14 mouse cellular contexts compared by ENCODE assay signal in genomic region chr6:122605483-122605882, GRCm38 (mm10). TPM values are rescaled to one million over a fixed set of nuclear protein-coding genes. Genes with fewer than 3 reads are reported as not detected.
DNase-seq lines count a peak whose midpoint lies in the region; ATAC-seq and TF ChIP-seq lines count a peak whose summit lies in the region.
"Had no signal": no experiment of that assay in that cellular context is flagged by ENCODE, and none has a peak within 500 bp of the region (broad histone marks: within the 10 kb centered on the region; RNA-seq: fewer than 3 reads in every experiment).

No protein-coding gene starts in this region.

- no peak overlapping the region for H3K4me3 ChIP-seq in intestine, postnatal 0 days (ENCODE audit: low read depth, low read length)
- no peak overlapping the region for H3K4me3 ChIP-seq in intestine, embryonic 15.5 days (replicated peaks)
- H3K4me3 ChIP-seq in liver, postnatal 0 days (ENCODE audit: low read depth, low read length): no peak overlapping the region
- H3K4me3 ChIP-seq: hindbrain, embryonic 13.5 days; limb, embryonic 13.5 days; midbrain, embryonic 12.5 days had no signal

- no peak overlapping the region for H3K9ac ChIP-seq in intestine, postnatal 0 days (ENCODE audit: low read depth, low read length)
- H3K9ac ChIP-seq in intestine, embryonic 15.5 days: no peak overlapping the region
- no peak overlapping the region for H3K9ac ChIP-seq in liver, postnatal 0 days (replicated peaks)
- H3K9ac ChIP-seq: hindbrain, embryonic 13.5 days; limb, embryonic 13.5 days; midbrain, embryonic 12.5 days had no signal

- peak; percentile 55 for TF ChIP-seq CTCF in intestine, postnatal 0 days (IDR thresholded peaks at IDR 0.05; ENCODE audit: low read depth)
- peak; percentile 55 for TF ChIP-seq CTCF in liver, postnatal 0 days (IDR thresholded peaks at IDR 0.05; ENCODE audit: low read depth)

- H3K9me3 ChIP-seq in intestine, postnatal 0 days (ENCODE audit: control insufficient read depth): no peaks in the 10 kb centered on the region
- H3K9me3 ChIP-seq in intestine, embryonic 15.5 days: no peaks in the 10 kb centered on the region
- no peaks in the 10 kb centered on the region for H3K9me3 ChIP-seq in liver, postnatal 0 days (ENCODE audit: low read length)
- H3K9me3 ChIP-seq: hindbrain, embryonic 13.5 days; limb, embryonic 13.5 days; midbrain, embryonic 12.5 days had no signal

- TF ChIP-seq EP300 in liver, postnatal 0 days (IDR thresholded peaks at IDR 0.05; ENCODE audit: low read depth): no peak

- no peak overlapping the region for H3K4me2 ChIP-seq in intestine, postnatal 0 days (replicated peaks; ENCODE audit: low read depth)
- H3K4me2 ChIP-seq in intestine, embryonic 15.5 days (replicated peaks): no peak overlapping the region
- no peak overlapping the region for H3K4me2 ChIP-seq in liver, postnatal 0 days (ENCODE audit: low read depth, low read length)
- H3K4me2 ChIP-seq: hindbrain, embryonic 13.5 days; limb, embryonic 13.5 days; midbrain, embryonic 12.5 days had no signal

- H3K27ac ChIP-seq in intestine, postnatal 0 days (ENCODE audit: low read depth, low read length): no peak overlapping the region
- no peak overlapping the region for H3K27ac ChIP-seq in intestine, embryonic 15.5 days
- no peak overlapping the region for H3K27ac ChIP-seq in liver, postnatal 0 days (ENCODE audit: low read depth)
- H3K27ac ChIP-seq: hindbrain, embryonic 13.5 days; limb, embryonic 13.5 days; midbrain, embryonic 12.5 days had no signal

- no peaks in the 10 kb centered on the region for H3K36me3 ChIP-seq in intestine, postnatal 0 days (ENCODE audit: control insufficient read depth, insufficient read depth)
- H3K36me3 ChIP-seq in intestine, embryonic 15.5 days: no peaks in the 10 kb centered on the region
- H3K36me3 ChIP-seq in liver, postnatal 0 days (replicated peaks; ENCODE audit: insufficient read depth, low read length): no peaks in the 10 kb centered on the region
- H3K36me3 ChIP-seq: hindbrain, embryonic 13.5 days; limb, embryonic 13.5 days; midbrain, embryonic 12.5 days had no signal

- no peak for ATAC-seq in intestine, postnatal 0 days
- no peak for ATAC-seq in intestine, embryonic 15.5 days
- no peak for ATAC-seq in liver, postnatal 0 days
- ATAC-seq: Patski had no signal

- WGBS in intestine, postnatal 0 days: 89% methylated on average over 8 of the region's 8 CpGs
- 89% methylated on average over 8 of the region's 8 CpGs for WGBS in intestine, embryonic 15.5 days
- 80% methylated on average over 8 of the region's 8 CpGs for WGBS in liver, postnatal 0 days (ENCODE audit: insufficient replicate concordance)

- H3K4me1 ChIP-seq in intestine, postnatal 0 days (replicated peaks; ENCODE audit: control insufficient read depth, insufficient read depth, low read length): peaks cover 3% of the 10 kb centered on the region; the same call in 1 of the 2 replicates
- H3K4me1 ChIP-seq in intestine, embryonic 15.5 days (replicated peaks): no peaks in the 10 kb centered on the region
- H3K4me1 ChIP-seq in liver, postnatal 0 days (ENCODE audit: insufficient read depth): 0 out of 2 replicates have a peak, but pooled peaks cover 4% of the 10 kb centered on the region
- H3K4me1 ChIP-seq: limb, embryonic 13.5 days had no signal

- intact Hi-C loops in left cerebral cortex, postnatal 36 days (cut with DNase I): no loop called here

- no peaks in the 10 kb centered on the region for H3K27me3 ChIP-seq in intestine, postnatal 0 days (replicated peaks; ENCODE audit: control insufficient read depth, insufficient read depth, low read length)
- no peaks in the 10 kb centered on the region for H3K27me3 ChIP-seq in intestine, embryonic 15.5 days (replicated peaks)
- H3K27me3 ChIP-seq in liver, postnatal 0 days (ENCODE audit: insufficient read depth, low read length): no peaks in the 10 kb centered on the region
- H3K27me3 ChIP-seq: hindbrain, embryonic 13.5 days; midbrain, embryonic 12.5 days; Patski had no signal

- DNase-seq in 3134 (ENCODE audit: extremely low read depth, insufficient read length, low spot score): peak; percentile 11
- peak; percentile 93 for DNase-seq in ES-CJ7 (ENCODE audit: low read depth, low spot score)
- no peak for DNase-seq in liver, postnatal 0 days
- DNase-seq in cerebellum, adult 11-12 months: no peak
- DNase-seq in gastrocnemius, adult 8-10 months (ENCODE audit: low spot score in 2 of 2): no peak
- no peak for DNase-seq in left cerebral cortex, postnatal 36 days (ENCODE audit: low spot score in 2 of 2)

RNA-seq across cellular contexts. Expression of gene Apobec1, which starts 3.2 kb away (rescaled TPM):
- polyA plus RNA-seq in intestine, postnatal 0 days (2015; fragmentation: Nextera tagmentation; extraction: Ambion mirVana): 23.8 and 26.0 TPM in 2 replicates
- polyA plus RNA-seq in intestine, embryonic 15.5 days (2015; fragmentation: Nextera tagmentation; extraction: Ambion mirVana): 6.3 and 7.6 TPM in 2 replicates
- polyA plus RNA-seq in liver, postnatal 0 days (2015; fragmentation: Nextera tagmentation; extraction: Ambion mirVana): 11.9 and 12.3 TPM in 2 replicates
- total RNA-seq in gastrocnemius, adult 8-10 months (2022): 1 to 10 TPM in 3 of 4 experiments, under 1 TPM in 1; 0.53 to 1.8 (median 1.3) TPM
- total RNA-seq in left cerebral cortex, postnatal 36 days (2021): 1 to 10 TPM in 1 of 2 experiments, under 1 TPM in 1; 0.79 to 2.3 TPM

RNA-seq across cellular contexts. Expression of gene Gdf3, which starts 4.4 kb away (rescaled TPM):
- 0.07 and 0.09 TPM in 2 replicates for polyA plus RNA-seq in intestine, postnatal 0 days (2015; fragmentation: Nextera tagmentation; extraction: Ambion mirVana)
- 0.10 and 0.18 TPM in 2 replicates for polyA plus RNA-seq in intestine, embryonic 15.5 days (2015; fragmentation: Nextera tagmentation; extraction: Ambion mirVana)
- polyA plus RNA-seq in liver, postnatal 0 days (2015; fragmentation: Nextera tagmentation; extraction: Ambion mirVana): 0.47 and 1.0 TPM in 2 replicates
- total RNA-seq in gastrocnemius, adult 8-10 months (2022): not detected
- total RNA-seq in left cerebral cortex, postnatal 36 days (2021): not detected
- total RNA-seq: gastrocnemius, postnatal 4 days had no signal
- polyA plus RNA-seq: midbrain, embryonic 12.5 days; Patski had no signal

RNA-seq across cellular contexts. Expression of gene Dppa3, which starts 20.7 kb away (rescaled TPM):
- polyA plus RNA-seq in intestine, postnatal 0 days (2015; fragmentation: Nextera tagmentation; extraction: Ambion mirVana): not detected in 2 replicates
- not detected in 2 replicates for polyA plus RNA-seq in intestine, embryonic 15.5 days (2015; fragmentation: Nextera tagmentation; extraction: Ambion mirVana)
- polyA plus RNA-seq in liver, postnatal 0 days (2015; fragmentation: Nextera tagmentation; extraction: Ambion mirVana): 0.16 TPM in 1 of 2 replicates, not detected in the other
- not detected for total RNA-seq in gastrocnemius, adult 8-10 months (2022)
- total RNA-seq in left cerebral cortex, postnatal 36 days (2021): not detected
- total RNA-seq: gastrocnemius, postnatal 4 days had no signal
- polyA plus RNA-seq: hindbrain, embryonic 13.5 days; large intestine, adult 2 months; limb, embryonic 13.5 days; midbrain, embryonic 12.5 days; Patski had no signal

RNA-seq across cellular contexts. Expression of gene Aicda, which starts 51.9 kb away (rescaled TPM):
- polyA plus RNA-seq in intestine, postnatal 0 days (2015; fragmentation: Nextera tagmentation; extraction: Ambion mirVana): not detected in 2 replicates
- not detected in 2 replicates for polyA plus RNA-seq in intestine, embryonic 15.5 days (2015; fragmentation: Nextera tagmentation; extraction: Ambion mirVana)
- polyA plus RNA-seq in liver, postnatal 0 days (2015; fragmentation: Nextera tagmentation; extraction: Ambion mirVana): 0.06 TPM in 1 of 2 replicates, not detected in the other
- total RNA-seq in gastrocnemius, adult 8-10 months (2022): not detected
- total RNA-seq in left cerebral cortex, postnatal 36 days (2021): not detected
- total RNA-seq: gastrocnemius, postnatal 4 days had no signal
- polyA plus RNA-seq: midbrain, embryonic 12.5 days; Patski had no signal

Comparison
In these comparisons a context has a peak if more than half of its experiments do, and no peak if none do; other contexts are left out.
1. DNase-seq: peak in 3134 (single experiment) and ES-CJ7 (single experiment); none in liver, postnatal 0 days (single experiment), cerebellum, adult 11-12 months (single experiment), gastrocnemius, adult 8-10 months (0 of 2) and left cerebral cortex, postnatal 36 days (0 of 2).